Mouse (Mus musculus) lung, adult 2 months (tissue): Measurements from ENCODE around the gene Nol3.

Source experiments
- CTCF ChIP-seq: fragments of 200-500 bp; IDR thresholded peaks from 2 replicates; pipeline ENCODE4 v1.5.1; 2011; ENCODE audit warnings: mild to moderate bottlenecking, low read length, control low read depth; ENCODE audit not compliant: insufficient read depth
- POLR2A ChIP-seq: fragments of 200-500 bp; IDR thresholded peaks from 2 replicates; pipeline ENCODE4 v1.6.1; 2011; ENCODE audit warnings: low read depth, mild to moderate bottlenecking, control low read depth, low read length, borderline replicate concordance; ENCODE audit errors: extremely low read depth

GRCm38 (mm10) chr8:105286907-105287306 lies 11.0 kb downstream of the Nol3 start:
- TF ChIP-seq CTCF = no peak
- TF ChIP-seq POLR2A = no peak
